Mouse (Mus musculus) layer of hippocampus, adult 18-20 months (tissue): ENCODE results near the gene Sertad4. TPM values are rescaled to one million over a fixed set of nuclear protein-coding genes. Genes with fewer than 3 reads are reported as not detected.

ENCODE experiments used
- DNase-seq, 2 experiments: peaks; one replicate each; pipeline ENCODE4 v3.0.0; 2022; ENCODE audit warnings: low spot score in 2 of 2
- long read RNA-seq: library from polyadenylated mRNA; stranded (forward); transcript quantifications from one replicate; pipeline ENCODE4 v2.0.0, GENCODE M21; 2021
- total RNA-seq, 2 experiments: library from RNA; stranded (reverse); gene quantifications; 2 replicates each; pipeline ENCODE4 v1.2.3; 2021

Gene Sertad4
- total RNA-seq: 10 to 100 TPM; 12.8 to 13.5 TPM
- long read RNA-seq, transcript Sertad4-204 (4 exons, 3,350 nt): major isoform, 15 of 19 reads
- long read RNA-seq, partial matches to known transcripts: 2 of 19 reads
- long read RNA-seq, other reads (novel, unspliced or antisense): 2 of 19 reads

DNA sequence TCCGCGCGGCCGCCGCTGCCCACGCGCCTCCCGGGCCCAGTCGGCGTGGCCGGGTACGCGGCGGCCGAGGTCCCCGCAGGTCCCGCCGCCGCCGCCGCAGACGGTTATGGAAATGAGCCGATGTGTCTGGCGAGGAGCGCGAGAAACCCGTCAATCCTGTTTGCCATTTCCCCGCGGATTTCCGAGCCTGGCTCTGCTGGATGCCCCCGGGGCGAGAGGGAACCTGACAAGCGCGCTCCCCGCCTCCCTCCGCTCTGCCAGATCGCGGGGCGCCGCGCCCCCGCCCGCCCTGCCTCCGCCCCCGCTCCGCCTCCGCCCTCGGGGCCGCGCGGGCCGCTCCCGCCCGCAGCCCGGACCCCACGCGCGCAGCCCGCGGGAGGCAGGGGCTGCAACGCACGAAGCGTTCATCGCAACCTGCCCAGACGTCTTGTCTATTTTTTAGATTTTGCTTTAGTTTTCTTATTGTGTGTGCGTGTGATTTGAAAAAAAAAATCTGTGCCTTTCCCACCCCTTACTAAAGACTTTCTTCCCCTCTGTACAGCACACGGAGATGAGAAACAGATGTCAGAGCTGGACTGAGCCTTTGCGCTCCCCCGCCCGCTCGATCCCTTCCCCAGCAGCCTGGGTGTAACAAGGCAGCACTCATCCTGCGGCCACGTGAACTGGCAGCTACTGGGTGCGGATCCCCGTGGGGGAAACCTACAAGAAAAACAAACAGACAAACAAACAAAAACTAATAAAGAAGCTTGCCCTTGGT, at the start of gene Sertad4:
Sertad4 (minus strand) TSS at position 283 of the 757 bp plus-strand sequence.
- peak in 1 of 2 experiments; percentile 30 for DNase-seq

GRCm38 (mm10) chr1:192901516-192901915, 46.0 kb upstream of the Sertad4 start:
- DNase-seq: no peak

- DNase-seq: no peak
Measured at GRCm38 (mm10) chr1:192900913-192901312, 45.4 kb upstream of the Sertad4 start.

- DNase-seq: no peak
Measured at GRCm38 (mm10) chr1:192898742-192899141, 43.2 kb upstream of the Sertad4 start.

GRCm38 (mm10) chr1:192897218-192897617, 41.7 kb upstream of the Sertad4 start:
- no peak for DNase-seq

GRCm38 (mm10) chr1:192896076-192896475, 40.5 kb upstream of the Sertad4 start:
- DNase-seq: no peak

GRCm38 (mm10) chr1:192890716-192891115, 35.2 kb upstream of the Sertad4 start:
- no peak for DNase-seq

GRCm38 (mm10) chr1:192882617-192883295, 27.2 kb upstream of the Sertad4 start:
- no peak for DNase-seq

- no peak for DNase-seq
Measured at GRCm38 (mm10) chr1:192880130-192880529, 24.6 kb upstream of the Sertad4 start.

DNA sequence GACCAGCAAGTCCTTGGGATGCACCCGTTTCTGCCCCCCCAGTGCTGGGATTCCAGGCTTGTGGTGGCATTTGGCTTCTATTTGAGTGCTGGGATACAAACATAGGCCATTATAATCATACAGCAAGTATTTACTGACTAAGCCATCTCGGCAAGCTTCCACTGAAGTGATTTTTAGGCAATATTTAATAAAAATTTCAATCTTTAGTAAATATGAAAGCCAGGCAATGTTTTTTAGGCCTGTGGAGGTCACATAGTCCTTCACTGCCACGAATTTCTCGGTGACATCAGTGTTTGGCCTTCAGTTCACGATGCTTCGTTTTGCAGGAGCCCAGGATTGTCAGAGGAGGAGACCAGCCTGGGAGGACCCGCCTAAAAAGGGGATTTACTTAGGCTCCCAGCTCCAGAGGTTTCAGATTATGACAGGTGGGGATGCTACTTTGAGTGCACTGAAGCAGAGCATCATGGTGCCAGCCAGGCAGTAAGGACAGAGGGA, 23.6 kb upstream of the Sertad4 start:
- DNase-seq: no peak

- DNase-seq: no peak
Measured at GRCm38 (mm10) chr1:192872841-192873240, 17.3 kb upstream of the Sertad4 start.

DNA sequence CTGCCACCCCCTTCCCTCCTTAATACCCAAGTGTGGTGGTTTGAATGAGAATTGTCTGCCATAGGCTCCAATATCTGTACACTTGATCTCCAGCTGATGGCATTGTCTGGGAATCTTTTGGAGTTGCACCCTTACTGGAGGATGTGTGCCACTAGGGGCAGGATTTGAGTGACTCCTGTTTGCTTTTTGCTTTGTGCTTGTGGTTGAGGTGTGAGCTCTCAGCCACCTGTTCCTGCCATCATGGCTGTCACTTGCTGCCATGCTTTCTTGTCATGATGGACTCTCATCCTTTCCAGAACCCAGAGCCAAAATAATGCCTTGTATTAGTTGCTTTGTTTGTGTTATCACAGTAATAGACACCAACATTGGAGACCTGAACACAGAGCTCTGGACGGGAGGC, 14.2 kb upstream of the Sertad4 start:
- no peak for DNase-seq

DNA sequence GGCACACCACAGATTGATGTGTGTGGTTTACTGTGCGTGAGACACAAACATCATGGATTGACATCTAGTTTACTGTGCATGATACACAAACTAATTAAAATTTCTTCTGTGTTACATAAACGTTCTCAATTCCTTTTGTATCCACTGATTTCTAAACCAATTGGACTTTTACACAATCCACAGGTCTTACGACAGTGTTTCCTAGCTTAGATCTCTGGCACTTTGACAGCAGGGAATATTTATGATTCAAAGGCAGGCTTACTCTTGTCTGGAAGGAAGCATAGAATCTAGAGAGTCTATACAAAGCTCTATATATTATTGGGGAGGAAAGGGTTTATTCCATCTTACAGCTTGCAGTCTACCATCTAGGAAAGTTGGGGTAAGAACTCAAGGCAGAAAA, 8.9 kb upstream of the Sertad4 start:
- no peak for DNase-seq

DNA sequence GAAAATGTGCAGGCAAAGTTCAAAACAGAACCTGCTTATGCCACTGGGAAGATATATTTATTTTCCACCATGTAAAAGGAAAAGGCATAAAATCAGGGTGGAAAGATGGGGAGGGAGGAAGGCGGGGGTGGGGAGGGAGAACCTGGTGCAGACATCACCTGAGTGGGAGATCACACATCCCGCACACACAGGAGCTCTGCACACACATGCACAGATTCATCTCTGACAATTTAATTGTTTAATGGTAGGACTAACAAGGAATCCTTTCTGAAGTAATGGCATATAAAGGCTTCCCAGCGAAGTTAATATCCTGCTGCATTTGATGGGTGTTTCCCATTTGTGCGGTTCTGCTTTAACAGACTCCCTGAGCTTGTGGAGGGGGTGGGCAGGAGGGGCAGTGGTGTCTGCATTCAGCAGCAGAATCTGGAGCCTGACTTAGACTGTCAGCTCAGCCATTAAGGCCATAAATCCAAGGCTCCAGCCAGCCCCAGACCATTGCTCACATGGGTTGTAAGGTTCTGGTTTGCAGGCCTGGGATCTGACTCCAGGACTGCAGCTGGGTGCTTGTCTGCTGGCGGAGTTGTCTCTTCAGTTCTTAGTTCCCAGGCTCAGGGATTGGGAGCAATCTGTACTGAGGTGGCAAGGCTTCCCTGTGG, 5.9 kb upstream of the Sertad4 start:
- DNase-seq: no peak

- no peak for DNase-seq
Measured at GRCm38 (mm10) chr1:192860273-192860672, 4.7 kb upstream of the Sertad4 start.

DNA sequence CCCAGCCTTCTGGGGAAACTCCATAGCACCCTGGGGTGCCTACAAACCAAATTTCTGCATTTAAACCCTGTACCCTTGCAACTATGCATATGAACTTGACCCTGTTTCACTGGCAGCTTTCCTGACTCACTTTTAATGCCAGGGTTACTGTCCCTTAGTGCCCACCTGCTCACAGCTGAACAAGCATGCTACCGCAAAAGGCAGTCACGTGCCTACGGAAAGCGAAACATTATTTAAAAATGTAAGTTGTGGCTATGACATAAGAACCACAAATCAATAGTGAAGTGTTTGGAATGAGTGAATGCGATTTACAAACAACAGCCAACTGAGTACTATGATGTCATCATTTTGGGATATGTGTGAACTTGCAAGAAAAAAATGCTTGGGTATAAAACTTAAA, 2.0 kb upstream of the Sertad4 start:
- no peak for DNase-seq

- DNase-seq: no peak
Measured at GRCm38 (mm10) chr1:192856931-192857330, 1.4 kb upstream of the Sertad4 start.

DNA sequence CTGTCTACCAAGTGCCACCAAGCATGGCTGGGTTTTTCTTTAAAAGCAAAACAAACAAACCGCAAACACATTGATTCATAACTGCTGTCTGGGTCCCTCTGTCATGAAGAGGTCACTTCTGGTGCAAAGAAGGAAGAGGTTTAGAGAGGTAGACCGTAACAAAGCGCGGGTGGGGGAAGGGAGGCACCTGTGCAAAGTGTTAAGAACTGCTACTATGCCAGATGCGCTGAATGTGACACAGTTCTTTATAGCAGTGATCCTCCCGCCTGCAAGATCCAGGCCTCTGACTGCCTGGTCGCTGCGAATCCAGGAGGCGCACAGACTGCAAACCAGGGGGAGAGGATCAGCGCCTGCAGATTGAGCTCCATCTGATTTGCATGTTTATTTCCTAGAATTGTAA, 855 bp upstream of the Sertad4 start:
- peak in 1 of 2 experiments; percentile 28 for DNase-seq

- DNase-seq: peak in 1 of 2 experiments; percentile 24
Measured at GRCm38 (mm10) chr1:192854819-192855271, 711 bp downstream of the Sertad4 start.

- no peak for DNase-seq
Measured at GRCm38 (mm10) chr1:192853988-192854818, 1.4 kb downstream of the Sertad4 start.

DNA sequence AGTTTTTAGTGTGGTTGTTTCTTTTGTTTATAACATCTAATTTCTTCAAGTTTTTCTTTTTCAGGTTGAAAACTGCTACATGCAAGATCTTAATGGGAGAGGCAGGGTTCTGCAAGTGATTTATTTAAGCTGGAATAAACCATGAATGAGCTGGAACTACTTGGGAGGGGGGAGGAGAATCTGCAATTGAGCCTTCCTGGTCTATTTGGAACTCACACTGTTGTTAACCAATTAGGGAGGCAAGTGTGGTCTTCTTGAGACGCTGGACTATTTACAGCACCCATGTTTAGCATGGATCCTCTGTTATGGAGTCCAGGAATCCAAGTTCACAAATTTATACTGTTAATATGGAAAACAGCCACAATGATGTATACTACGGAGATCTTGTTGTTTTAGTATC, 2.1 kb downstream of the Sertad4 start:
- no peak for DNase-seq
